Mouse (Mus musculus) inflammation-experienced regulatory T-cells (primary cell): ENCODE measurements around the gene Hadha. TPM values are rescaled to one million over a fixed set of nuclear protein-coding genes. Genes with fewer than 3 reads are reported as not detected.

Experiments
- polyA plus RNA-seq, 2 experiments: library from polyadenylated mRNA; unstranded; fragments of 100-300 nt; shearing (Covaris generic); gene quantifications; one replicate each; pipeline ENCODE4 v1.2.1; 2017

Hadha gene
- polyA plus RNA-seq: 10 to 100 TPM; 89.8 to 94.9 TPM

GRCm38 (mm10) chr5:30154474-30155394 is at the start of gene Hadha, which contains the start of gene Hadhb:
TSS of gene Hadha (minus strand) at chr5:30155162.
TSS of gene Hadhb (plus strand) at chr5:30155248.

GRCm38 (mm10) chr5:30105668-30106300 is 49.2 kb downstream of the Hadha start, which contains the start of gene 3110082J24Rik:
TSS of gene 3110082J24Rik (minus strand) at chr5:30106086.

GRCm38 (mm10) chr5:30104841-30105667 is 49.9 kb downstream of the Hadha start, which contains the start of gene Garem2:
TSS of gene Garem2 (plus strand) at chr5:30105161.

GRCm38 (mm10) chr5:30072825-30073821 is 81.8 kb downstream of the Hadha start, which contains the start of gene Tyms:
TSS of gene Tyms (minus strand) at chr5:30073617.

Other genes starting within 250 kb of the Hadha start
- 1 to 10 TPM in 1 of 2 experiments, under 1 TPM in 1; 0.51 to 3.2 TPM for gene Il6, start 142.0 kb downstream of the Hadha start, polyA plus RNA-seq
- 10 to 100 TPM; 37.2 to 38.7 TPM for gene Tyms, start 81.5 kb downstream of the Hadha start, polyA plus RNA-seq
- gene Garem2, start 50.0 kb downstream of the Hadha start, polyA plus RNA-seq: 1 to 10 TPM in 1 of 2 experiments, under 1 TPM in 1; 0.08 to 3.1 TPM
- gene 3110082J24Rik, start 49.1 kb downstream of the Hadha start, polyA plus RNA-seq: not detected
- 100 to 1,000 TPM; 163 to 174 TPM for gene Hadhb, start 86 bp upstream of the Hadha start, polyA plus RNA-seq
- under 1 TPM in 1 of 2 experiments, not detected in 1; 0.81 TPM for gene Adgrf3, start 50.6 kb upstream of the Hadha start, polyA plus RNA-seq
- 10 to 100 TPM; 15.7 to 16.6 TPM for gene Selenoi, start 77.4 kb upstream of the Hadha start, polyA plus RNA-seq
- 1 to 10 TPM; 2.6 to 3.2 TPM for gene Drc1, start 126.2 kb upstream of the Hadha start, polyA plus RNA-seq